Mouse (Mus musculus) forebrain, embryonic 14.5 days (tissue): Measurements from ENCODE around the gene Tenm3. TPM values are rescaled to one million over a fixed set of nuclear protein-coding genes. Genes with fewer than 3 reads are reported as not detected.
A peak's percentile ranks its signal among the peaks of the same experiment; 100 is the strongest.

ENCODE experiments used
- ATAC-seq: fragments of 200-750 bp; cut with Nextera tagmentation; 2 replicates; pipeline ENCODE4 v1.8.0; 2017; ENCODE audit warnings: mild to moderate bottlenecking, moderate library complexity
- DNase-seq: peaks from one replicate; pipeline ENCODE4 v3.0.0-alpha.2; 2015; ENCODE audit warnings: low spot score
- H3K27ac ChIP-seq: fragments of 300-500 bp; sonication (generic); 2 replicates; pipeline ENCODE4 v1.5.1; 2014; ENCODE audit warnings: low read depth, mild to moderate bottlenecking, control low read depth, low read length, moderate library complexity
- H3K27me3 ChIP-seq: fragments of 300-500 bp; sonication (generic); replicated peaks from 2 replicates; pipeline ENCODE4 v1.6.1; 2014; ENCODE audit warnings: low read length, control low read depth, mixed read lengths; ENCODE audit not compliant: control insufficient read depth, insufficient read depth
- H3K36me3 ChIP-seq: fragments of 300-500 bp; sonication (generic); 2 replicates; pipeline ENCODE4 v1.6.1; 2014; ENCODE audit warnings: low read length, control low read depth; ENCODE audit not compliant: control insufficient read depth, insufficient read depth
- H3K4me1 ChIP-seq: fragments of 300-500 bp; sonication (generic); 2 replicates; pipeline ENCODE4 v1.6.1; 2014; ENCODE audit warnings: antibody characterized with exemption, low read length, control low read depth; ENCODE audit not compliant: control insufficient read depth, insufficient read depth
- H3K4me2 ChIP-seq: fragments of 300-500 bp; sonication (generic); 2 replicates; pipeline ENCODE4 v1.6.1; 2014; ENCODE audit warnings: mild to moderate bottlenecking, control low read depth, low read length
- H3K4me3 ChIP-seq: fragments of 300-500 bp; sonication (generic); 2 replicates; pipeline ENCODE4 v1.5.1; 2014; ENCODE audit warnings: low read depth, low read length, control low read depth
- H3K9ac ChIP-seq: fragments of 300-500 bp; sonication (generic); 2 replicates; pipeline ENCODE4 v1.6.1; 2014; ENCODE audit warnings: mild to moderate bottlenecking, low read length, control low read depth, moderate library complexity
- H3K9me3 ChIP-seq: fragments of 300-500 bp; sonication (generic); replicated peaks from 2 replicates; pipeline ENCODE4 v1.6.1; 2016; ENCODE audit warnings: low read length, control low read depth, mixed read lengths; ENCODE audit not compliant: control insufficient read depth
- WGBS: fragments of 180-500 bp; shearing (Covaris S2); extraction: QIAGEN DNeasy Blood & Tissue Kit; methylation state at CpG from one replicate; pipeline ENCODE4 v1.1.7; 2014; 5-methylcytosine and 5-hydroxymethylcytosine counted together
- polyA plus RNA-seq: library from polyadenylated mRNA; unstranded; fragments of >200 nt; fragmentation: Nextera tagmentation; extraction: Ambion mirVana; gene quantifications from 2 replicates; pipeline ENCODE4 v1.2.1, GENCODE M21; 2014

Gene Tenm3
- polyA plus RNA-seq, 1 experiment from 2014 or later = 12.5 TPM

DNA sequence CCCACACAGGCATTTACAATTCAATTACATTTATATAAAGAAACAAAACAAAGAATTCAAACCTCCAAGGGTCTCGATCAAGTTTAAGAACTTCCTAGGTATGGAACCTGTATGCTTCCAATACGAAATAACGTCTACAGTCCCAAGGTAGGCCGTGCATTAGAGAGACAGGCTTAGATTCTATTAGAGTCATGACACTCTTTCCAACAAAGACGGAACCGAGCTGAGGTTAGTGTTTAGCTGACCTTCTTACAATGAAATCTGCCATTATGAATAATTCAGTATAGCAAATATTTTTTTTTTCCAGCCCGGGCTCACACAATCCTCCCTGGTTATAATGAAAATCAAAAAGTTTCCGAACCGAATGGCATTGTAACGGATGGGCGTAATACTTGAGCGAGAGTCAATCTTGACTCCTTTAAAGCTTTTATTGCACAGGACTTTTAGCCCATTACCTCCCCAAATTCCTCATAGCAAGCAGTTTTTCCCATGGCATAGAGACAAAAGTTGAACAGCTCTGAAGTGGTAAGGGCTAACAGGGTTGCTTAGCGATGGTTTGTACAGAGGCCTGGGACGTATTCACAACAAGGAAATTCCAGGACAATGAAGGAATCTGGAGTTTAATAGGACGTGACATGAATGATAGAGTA lies 565.6 kb downstream of the Tenm3 start:
- peak; percentile 78 for DNase-seq
- Histone ChIP-seq H3K36me3 (peaks cover 26% of the 10 kb centered on the region), H3K27ac (no peak overlapping the region), H3K9ac (no peak overlapping the region), H3K9me3 (peaks cover 8% of the 10 kb centered on the region), H3K4me3 (no peak overlapping the region), H3K4me1 (peaks cover 2% of the 10 kb centered on the region; the same call in 1 of the 2 replicates), H3K27me3 (no peaks in the 10 kb centered on the region), H3K4me2 (no peak overlapping the region)
- 36% methylated on average over 15 of the region's 15 CpGs for whole genome bisulfite sequencing
- peak; percentile 84 for ATAC-seq

- DNase-seq = no peak
- Histone ChIP-seq H3K9ac (no peak overlapping the region), H3K4me3 (no peak overlapping the region), H3K27ac (no peak overlapping the region), H3K27me3 (no peaks in the 10 kb centered on the region), H3K9me3 (peaks cover 8% of the 10 kb centered on the region), H3K4me2 (no peak overlapping the region), H3K4me1 (peaks cover 2% of the 10 kb centered on the region; the same call in 1 of the 2 replicates), H3K36me3 (peaks cover 26% of the 10 kb centered on the region)
- ATAC-seq = no peak
- 89% methylated on average over 11 of the region's 11 CpGs for WGBS
These were observed 568.7 kb downstream of the Tenm3 start for GRCm38 (mm10) chr8:48275066-48275465.

DNA sequence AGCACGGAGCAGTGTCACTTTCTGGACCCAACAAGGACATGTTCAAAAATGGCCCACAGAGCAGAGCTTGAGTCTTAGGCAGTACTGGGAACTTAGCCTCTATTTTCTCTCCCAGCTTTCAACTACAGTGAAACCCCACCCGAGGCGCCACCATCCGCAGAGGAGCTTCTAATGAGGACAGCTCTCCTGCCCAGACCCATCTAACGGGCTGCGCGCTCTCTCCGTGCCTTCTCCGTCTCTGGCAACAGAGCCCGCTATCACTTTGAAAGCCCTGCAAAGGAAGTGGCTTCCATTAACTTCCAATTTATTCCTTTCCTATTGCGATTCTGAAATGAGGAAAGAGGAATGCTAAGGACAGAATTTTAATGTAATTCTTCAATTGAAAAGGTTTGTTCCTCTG lies 569.2 kb downstream of the Tenm3 start:
- DNase-seq (peak; percentile 39), ATAC-seq (no peak)
- 72% methylated on average over 11 of the region's 11 CpGs for WGBS
- H3K9me3 ChIP-seq = peaks cover 8% of the 10 kb centered on the region
- no peak overlapping the region for H3K4me3 ChIP-seq
- H3K27me3 ChIP-seq = no peaks in the 10 kb centered on the region
- no peak overlapping the region for H3K27ac ChIP-seq
- peaks cover 2% of the 10 kb centered on the region; the same call in 1 of the 2 replicates for H3K4me1 ChIP-seq
- no peak overlapping the region for H3K9ac ChIP-seq
- H3K36me3 ChIP-seq = peaks cover 26% of the 10 kb centered on the region
- H3K4me2 ChIP-seq = no peak overlapping the region

GRCm38 (mm10) chr8:48268638-48269037 lies 575.1 kb downstream of the Tenm3 start:
- no peak for ATAC-seq
- 84% methylated on average over 10 of the region's 10 CpGs for WGBS

GRCm38 (mm10) chr8:48260265-48260664 lies 583.5 kb downstream of the Tenm3 start:
- Histone ChIP-seq H3K36me3 (no peaks in the 10 kb centered on the region), H3K4me3 (no peak overlapping the region), H3K9ac (no peak overlapping the region), H3K27ac (no peak overlapping the region), H3K9me3 (no peaks in the 10 kb centered on the region), H3K27me3 (no peaks in the 10 kb centered on the region), H3K4me1 (no peaks in the 10 kb centered on the region), H3K4me2 (no peak overlapping the region)
- no peak for DNase-seq
- WGBS = 93% methylated on average over 10 of the region's 10 CpGs
- no peak for ATAC-seq

More at GRCm38 (mm10) chr8:48268638-48269037, 575.1 kb downstream of the Tenm3 start:
- Histone ChIP-seq H3K4me1 (no peaks in the 10 kb centered on the region; the same call in 1 of the 2 replicates), H3K36me3 (no peaks in the 10 kb centered on the region; the same call in 1 of the 2 replicates), H3K4me2 (no peak overlapping the region), H3K9ac (no peak overlapping the region), H3K27ac (no peak overlapping the region), H3K9me3 (no peaks in the 10 kb centered on the region), H3K4me3 (no peak overlapping the region), H3K27me3 (no peaks in the 10 kb centered on the region)
- DNase-seq = no peak

GRCm38 (mm10) chr8:48259832-48260231 lies 583.9 kb downstream of the Tenm3 start:
- ATAC-seq (no peak), DNase-seq (no peak)
- H3K9ac ChIP-seq = no peak overlapping the region
- no peaks in the 10 kb centered on the region for H3K4me1 ChIP-seq
- no peak overlapping the region for H3K4me2 ChIP-seq
- no peaks in the 10 kb centered on the region for H3K9me3 ChIP-seq
- H3K27ac ChIP-seq = no peak overlapping the region
- no peak overlapping the region for H3K4me3 ChIP-seq
- H3K36me3 ChIP-seq = no peaks in the 10 kb centered on the region
- H3K27me3 ChIP-seq = no peaks in the 10 kb centered on the region
- 89% methylated on average over 6 of the region's 6 CpGs for WGBS

- ATAC-seq = no peak
- no peak overlapping the region for H3K4me3 ChIP-seq
- no peaks in the 10 kb centered on the region for H3K9me3 ChIP-seq
- no peak overlapping the region for H3K27ac ChIP-seq
- no peak overlapping the region for H3K9ac ChIP-seq
- 84% methylated on average over 2 of the region's 2 CpGs for WGBS
- DNase-seq = no peak
- H3K4me2 ChIP-seq = no peak overlapping the region
- H3K36me3 ChIP-seq = peaks cover 5% of the 10 kb centered on the region; the same call in 1 of the 2 replicates
- no peaks in the 10 kb centered on the region for H3K27me3 ChIP-seq
- H3K4me1 ChIP-seq = peaks cover 5% of the 10 kb centered on the region; the same call in 1 of the 2 replicates
These were observed 599.9 kb downstream of the Tenm3 start for GRCm38 (mm10) chr8:48243876-48244275.

DNA sequence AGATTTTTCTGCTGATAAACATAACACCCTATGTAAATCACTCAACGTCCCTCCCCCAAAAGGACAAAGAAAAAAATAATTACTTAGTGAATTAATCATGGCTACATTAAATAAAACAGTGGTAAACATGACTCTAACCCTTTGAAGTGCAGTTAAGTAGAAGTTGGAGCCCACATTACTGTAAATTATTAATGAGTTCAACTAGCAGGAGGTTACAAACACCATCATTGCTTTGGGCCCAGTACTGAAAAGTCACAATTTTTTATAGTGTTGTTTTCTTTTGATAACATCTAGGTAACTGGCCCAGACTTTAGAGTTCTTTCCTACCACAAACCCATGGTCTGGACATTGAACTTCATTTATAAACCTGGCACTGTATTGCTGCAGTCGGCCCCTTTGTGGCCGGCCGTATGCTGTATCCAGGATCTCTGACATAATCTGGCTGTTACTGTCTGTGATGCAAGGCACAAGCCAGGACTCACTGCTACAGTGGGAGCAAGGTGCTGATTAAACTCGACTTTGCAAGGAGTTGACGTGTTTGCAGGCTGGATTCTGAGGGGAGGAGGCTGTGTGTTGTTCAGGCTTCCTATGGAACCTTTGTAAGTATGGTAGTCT lies 602.7 kb downstream of the Tenm3 start:
- peaks cover 19% of the 10 kb centered on the region for H3K36me3 ChIP-seq
- peaks cover under 1% of the 10 kb centered on the region; the same call in 1 of the 2 replicates for H3K9me3 ChIP-seq
- ATAC-seq = no peak
- H3K9ac ChIP-seq = no peak overlapping the region
- no peak overlapping the region for H3K4me3 ChIP-seq
- peaks cover 8% of the 10 kb centered on the region; the same call in 1 of the 2 replicates for H3K4me1 ChIP-seq
- H3K27ac ChIP-seq = no peak overlapping the region
- DNase-seq = no peak
- no peak overlapping the region for H3K4me2 ChIP-seq
- no peaks in the 10 kb centered on the region for H3K27me3 ChIP-seq
- 59% methylated on average over 6 of the region's 6 CpGs for WGBS

DNA sequence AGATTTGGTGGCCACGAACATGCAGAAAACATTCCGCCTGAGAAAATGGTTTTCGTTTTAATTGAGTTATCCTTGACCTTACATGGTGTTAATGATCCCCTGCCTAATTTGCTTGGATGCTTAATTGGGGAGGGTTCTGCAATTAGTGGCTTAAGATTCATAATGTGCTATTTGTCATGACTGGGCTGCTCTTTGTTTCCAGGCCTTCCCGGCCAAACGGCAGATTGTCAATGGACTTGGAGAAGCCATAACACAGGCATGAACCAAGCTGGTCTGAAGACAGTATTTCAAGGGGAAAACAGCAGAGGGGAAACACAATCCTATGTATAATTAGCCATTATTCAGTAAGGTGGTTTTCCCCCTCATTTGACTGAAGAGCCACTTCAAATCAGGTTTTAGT lies 606.8 kb downstream of the Tenm3 start:
- Histone ChIP-seq H3K9ac (no peak overlapping the region), H3K4me3 (no peak overlapping the region), H3K27ac (0 out of 2 replicates have a peak overlapping the region, but pooled peaks have one; percentile 14), H3K36me3 (peaks cover 29% of the 10 kb centered on the region), H3K9me3 (peaks cover 5% of the 10 kb centered on the region; the same call in 1 of the 2 replicates), H3K4me2 (no peak overlapping the region), H3K27me3 (no peaks in the 10 kb centered on the region), H3K4me1 (peaks cover 8% of the 10 kb centered on the region; the same call in 1 of the 2 replicates)
- peak; percentile 67 for DNase-seq
- 31% methylated on average over 5 of the region's 5 CpGs for WGBS
- peak; percentile 58 for ATAC-seq
